Mouse (Mus musculus): ENCODE measurements around the gene Scgb2b7. TPM values are rescaled to one million over a fixed set of nuclear protein-coding genes. Genes with fewer than 3 reads are reported as not detected.

The Scgb2b7 gene
- polyA plus RNA-seq (2014; fragmentation: Illumina TruSeq; extraction: RNeasy Lipid Tissue Mini Kit (QIAGEN cat#74804); ENCODE audit: low read depth, low replicate concordance): not detected

GRCm38 (mm10) chr7:31705657-31706056 is at the start of gene Scgb2b7:
Gene Scgb2b7, minus strand, starts transcription at chr7:31705757.

GRCm38 (mm10) chr7:31712365-31712764 is 6.8 kb upstream of the Scgb2b7 start, which contains the start of gene Scgb1b7:
Gene Scgb1b7, plus strand, starts transcription at chr7:31712665.

Other genes with a start within 250 kb of the Scgb2b7 start
- not detected for gene Scgb1b7, start 6.9 kb upstream of the Scgb2b7 start, polyA plus RNA-seq (2014; fragmentation: Illumina TruSeq; extraction: RNeasy Lipid Tissue Mini Kit (QIAGEN cat#74804); ENCODE audit: low read depth, low replicate concordance)

All from adrenal gland, adult 10 weeks (tissue).